Mouse (Mus musculus) stomach, embryonic 14.5 days (tissue): Measurements from ENCODE around the gene Krt12. TPM values are rescaled to one million over a fixed set of nuclear protein-coding genes. Genes with fewer than 3 reads are reported as not detected.

ENCODE experiments used
- ATAC-seq: fragments of 200-750 bp; cut with Nextera tagmentation; 2 replicates; pipeline ENCODE4 v1.8.0; 2017; ENCODE audit warnings: low read depth, moderate TSS enrichment; ENCODE audit not compliant: insufficient number of reproducible peaks, insufficient read depth, low FRiP score
- H3K27ac ChIP-seq: fragments of 300-500 bp; sonication (generic); 2 replicates; pipeline ENCODE4 v1.5.1; 2014; ENCODE audit warnings: mild to moderate bottlenecking, low read length, moderate library complexity, mixed read lengths
- H3K27me3 ChIP-seq: fragments of 300-500 bp; sonication (generic); 2 replicates; pipeline ENCODE4 v1.6.1; 2014; ENCODE audit warnings: low read length, control low read depth, mixed read lengths; ENCODE audit not compliant: control insufficient read depth, insufficient read depth
- H3K36me3 ChIP-seq: fragments of 300-500 bp; sonication (generic); 2 replicates; pipeline ENCODE4 v1.6.1; 2014; ENCODE audit warnings: mild to moderate bottlenecking, control low read depth, low read length, moderate library complexity, mixed read lengths; ENCODE audit not compliant: control insufficient read depth, insufficient read depth
- H3K4me1 ChIP-seq: fragments of 300-500 bp; sonication (generic); 2 replicates; pipeline ENCODE4 v1.6.1; 2014; ENCODE audit warnings: low read length, control low read depth, mixed read lengths; ENCODE audit not compliant: control insufficient read depth, insufficient read depth
- H3K4me2 ChIP-seq: fragments of 300-500 bp; sonication (generic); replicated peaks from 2 replicates; pipeline ENCODE4 v1.6.1; 2014; ENCODE audit warnings: low read depth, low read length, control low read depth
- H3K4me3 ChIP-seq: fragments of 300-500 bp; sonication (generic); 2 replicates; pipeline ENCODE4 v1.5.1; 2014; ENCODE audit warnings: low read depth, low read length, control low read depth
- H3K9ac ChIP-seq: fragments of 300-500 bp; sonication (generic); replicated peaks from 2 replicates; pipeline ENCODE4 v1.6.1; 2014; ENCODE audit warnings: low read depth, mild to moderate bottlenecking, control low read depth, low read length, moderate library complexity, mixed read lengths
- H3K9me3 ChIP-seq: fragments of 300-500 bp; sonication (generic); 2 replicates; pipeline ENCODE4 v1.6.1; 2016; ENCODE audit warnings: low read depth, low read length, control low read depth; ENCODE audit not compliant: control insufficient read depth
- WGBS: fragments of 180-500 bp; shearing (Covaris S2); extraction: QIAGEN DNeasy Blood & Tissue Kit; methylation state at CpG from one replicate; pipeline ENCODE4 v1.1.7; 2014; 5-methylcytosine and 5-hydroxymethylcytosine counted together
- polyA plus RNA-seq: library from polyadenylated mRNA; unstranded; fragments of >200 nt; fragmentation: Nextera tagmentation; extraction: Ambion mirVana; gene quantifications from 2 replicates; pipeline ENCODE4 v1.2.1, GENCODE M21; 2014

The Krt12 gene
- polyA plus RNA-seq, 1 experiment from 2014 or later = not detected

- ATAC-seq = no peak
- Histone ChIP-seq H3K9ac (no peak overlapping the region), H3K9me3 (no peaks in the 10 kb centered on the region), H3K4me3 (no peak overlapping the region), H3K4me2 (no peak overlapping the region), H3K27me3 (no peaks in the 10 kb centered on the region), H3K36me3 (no peaks in the 10 kb centered on the region), H3K27ac (no peak overlapping the region), H3K4me1 (no peaks in the 10 kb centered on the region)
- WGBS = 86% methylated on average over 13 of the region's 13 CpGs
These were observed 5.2 kb downstream of the Krt12 start for GRCm38 (mm10) chr11:99416902-99417301.

- Histone ChIP-seq H3K4me2 (no peak overlapping the region), H3K9ac (no peak overlapping the region), H3K4me1 (no peaks in the 10 kb centered on the region), H3K27ac (no peak overlapping the region), H3K4me3 (no peak overlapping the region), H3K36me3 (no peaks in the 10 kb centered on the region), H3K9me3 (no peaks in the 10 kb centered on the region), H3K27me3 (no peaks in the 10 kb centered on the region)
- WGBS = 86% methylated on average over 13 of the region's 13 CpGs
- ATAC-seq = no peak
These were observed 7.5 kb downstream of the Krt12 start for GRCm38 (mm10) chr11:99414463-99415147.

- Histone ChIP-seq H3K4me2 (no peak overlapping the region), H3K27me3 (no peaks in the 10 kb centered on the region), H3K4me3 (no peak overlapping the region), H3K36me3 (no peaks in the 10 kb centered on the region), H3K4me1 (no peaks in the 10 kb centered on the region), H3K27ac (no peak overlapping the region), H3K9ac (no peak overlapping the region), H3K9me3 (no peaks in the 10 kb centered on the region)
- ATAC-seq = no peak
- WGBS = 19% methylated on average over 6 of the region's 6 CpGs
These were observed 8.8 kb downstream of the Krt12 start for GRCm38 (mm10) chr11:99413247-99413646.

- no peak for ATAC-seq
- Histone ChIP-seq H3K27me3 (no peaks in the 10 kb centered on the region), H3K9ac (no peak overlapping the region), H3K4me2 (no peak overlapping the region), H3K36me3 (no peaks in the 10 kb centered on the region), H3K4me1 (no peaks in the 10 kb centered on the region), H3K9me3 (no peaks in the 10 kb centered on the region), H3K4me3 (no peak overlapping the region), H3K27ac (no peak overlapping the region)
- WGBS = 63% methylated on average over 10 of the region's 10 CpGs
These were observed 15.9 kb downstream of the Krt12 start for GRCm38 (mm10) chr11:99406186-99406585.

- Histone ChIP-seq H3K9ac (no peak overlapping the region), H3K36me3 (no peaks in the 10 kb centered on the region), H3K4me1 (no peaks in the 10 kb centered on the region), H3K4me3 (no peak overlapping the region), H3K27me3 (no peaks in the 10 kb centered on the region), H3K27ac (no peak overlapping the region), H3K9me3 (no peaks in the 10 kb centered on the region), H3K4me2 (no peak overlapping the region)
- 87% methylated on average over 13 of the region's 13 CpGs for WGBS
- ATAC-seq = no peak
These were observed 22.0 kb downstream of the Krt12 start for GRCm38 (mm10) chr11:99399956-99400549.

GRCm38 (mm10) chr11:99398832-99399231, 23.2 kb downstream of the Krt12 start:
- Histone ChIP-seq H3K4me3 (no peak overlapping the region), H3K9ac (no peak overlapping the region), H3K27ac (no peak overlapping the region), H3K4me1 (no peaks in the 10 kb centered on the region), H3K4me2 (no peak overlapping the region), H3K36me3 (no peaks in the 10 kb centered on the region), H3K27me3 (no peaks in the 10 kb centered on the region), H3K9me3 (no peaks in the 10 kb centered on the region)
- 64% methylated on average over 8 of the region's 8 CpGs for WGBS
- no peak for ATAC-seq

GRCm38 (mm10) chr11:99398084-99398483, 24.0 kb downstream of the Krt12 start:
- H3K27me3 ChIP-seq = no peaks in the 10 kb centered on the region
- ATAC-seq = no peak
- no peak overlapping the region for H3K4me3 ChIP-seq
- WGBS = 69% methylated on average over 3 of the region's 3 CpGs
- no peaks in the 10 kb centered on the region for H3K9me3 ChIP-seq
- H3K27ac ChIP-seq = no peak overlapping the region
- no peaks in the 10 kb centered on the region for H3K36me3 ChIP-seq
- no peak overlapping the region for H3K9ac ChIP-seq
- H3K4me2 ChIP-seq = no peak overlapping the region
- no peaks in the 10 kb centered on the region for H3K4me1 ChIP-seq

- 90% methylated on average over 2 of the region's 2 CpGs for WGBS
- no peak overlapping the region for H3K9ac ChIP-seq
- H3K27ac ChIP-seq = no peak overlapping the region
- H3K4me3 ChIP-seq = no peak overlapping the region
- no peaks in the 10 kb centered on the region for H3K36me3 ChIP-seq
- no peak overlapping the region for H3K4me2 ChIP-seq
- no peak for ATAC-seq
- no peaks in the 10 kb centered on the region for H3K9me3 ChIP-seq
- H3K27me3 ChIP-seq = no peaks in the 10 kb centered on the region
- H3K4me1 ChIP-seq = no peaks in the 10 kb centered on the region
These were observed 25.4 kb downstream of the Krt12 start for GRCm38 (mm10) chr11:99396661-99397060.

- Histone ChIP-seq H3K27me3 (no peaks in the 10 kb centered on the region), H3K4me3 (no peak overlapping the region), H3K36me3 (no peaks in the 10 kb centered on the region), H3K9me3 (no peaks in the 10 kb centered on the region), H3K27ac (no peak overlapping the region), H3K9ac (no peak overlapping the region), H3K4me1 (no peaks in the 10 kb centered on the region), H3K4me2 (no peak overlapping the region)
- no peak for ATAC-seq
- 53% methylated on average over 3 of the region's 3 CpGs for WGBS
These were observed 26.0 kb downstream of the Krt12 start for GRCm38 (mm10) chr11:99396034-99396433.
